Mouse (Mus musculus) lung, postnatal 14 days (tissue): ENCODE measurements around the gene Dnajb13.
A peak's percentile ranks its signal among the peaks of the same experiment; 100 is the strongest.

ENCODE experiments used
- DNase-seq: peaks from one replicate; pipeline ENCODE4 v3.0.0; 2021

Dnajb13 gene

DNA sequence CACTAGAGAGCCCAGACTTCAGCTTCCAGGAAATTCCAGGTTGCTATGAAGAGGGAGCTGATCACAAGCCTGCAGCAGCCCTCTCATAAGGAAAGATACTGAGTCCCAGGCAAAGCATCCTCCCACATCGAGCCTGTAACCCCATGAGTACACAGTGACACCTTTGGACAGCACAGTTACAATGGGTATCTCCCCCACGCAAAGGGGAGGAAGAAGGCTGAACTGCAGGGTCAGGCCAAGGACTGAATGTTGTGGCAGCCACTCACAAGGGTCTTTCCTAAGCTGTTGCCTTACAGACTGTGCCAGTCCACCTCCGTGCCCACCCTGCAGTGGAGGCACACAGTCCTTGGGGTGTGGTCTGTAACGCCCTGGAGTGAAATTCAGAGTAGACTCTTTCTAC is 8.3 kb downstream of the Dnajb13 start:
- no peak for DNase-seq

DNA sequence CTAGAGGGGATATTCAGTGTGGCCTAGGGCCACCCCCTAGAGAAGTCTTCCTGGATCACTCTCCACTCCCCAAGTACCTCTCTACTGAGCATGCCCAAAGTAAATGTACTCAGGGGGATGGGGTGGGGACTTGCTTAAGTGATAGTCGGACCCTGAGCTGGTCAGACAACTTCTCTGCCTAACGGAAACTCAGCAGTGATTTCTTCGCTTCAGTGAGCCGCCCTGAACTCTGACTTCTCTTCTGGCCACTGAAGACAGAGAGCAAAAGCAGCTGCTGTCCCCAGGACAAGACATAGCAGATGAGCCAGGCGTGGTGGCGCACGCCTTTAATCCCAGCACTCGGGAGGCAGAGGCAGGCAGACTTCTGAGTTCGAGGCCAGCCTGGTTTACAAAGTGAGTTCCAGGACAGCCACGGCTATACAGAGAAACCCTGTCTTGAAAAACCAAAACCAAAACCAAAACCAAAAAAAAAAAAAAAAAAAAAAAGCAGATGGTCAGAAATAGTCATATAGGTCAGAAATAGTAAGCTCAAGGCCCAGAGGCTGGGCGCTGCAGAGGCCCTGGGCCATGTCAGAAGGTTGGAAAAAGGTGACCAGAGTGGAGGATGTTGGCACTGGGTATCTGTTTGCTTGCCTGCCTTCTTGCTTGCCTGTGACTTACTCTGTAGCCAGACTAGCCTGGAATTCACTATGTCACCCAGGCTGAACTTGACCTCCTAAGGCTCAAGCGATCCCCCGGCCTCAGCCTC is 9.8 kb downstream of the Dnajb13 start:
- no peak for DNase-seq

- no peak for DNase-seq
These were observed 11.7 kb downstream of the Dnajb13 start for GRCm38 (mm10) chr7:100503076-100503475.

DNA sequence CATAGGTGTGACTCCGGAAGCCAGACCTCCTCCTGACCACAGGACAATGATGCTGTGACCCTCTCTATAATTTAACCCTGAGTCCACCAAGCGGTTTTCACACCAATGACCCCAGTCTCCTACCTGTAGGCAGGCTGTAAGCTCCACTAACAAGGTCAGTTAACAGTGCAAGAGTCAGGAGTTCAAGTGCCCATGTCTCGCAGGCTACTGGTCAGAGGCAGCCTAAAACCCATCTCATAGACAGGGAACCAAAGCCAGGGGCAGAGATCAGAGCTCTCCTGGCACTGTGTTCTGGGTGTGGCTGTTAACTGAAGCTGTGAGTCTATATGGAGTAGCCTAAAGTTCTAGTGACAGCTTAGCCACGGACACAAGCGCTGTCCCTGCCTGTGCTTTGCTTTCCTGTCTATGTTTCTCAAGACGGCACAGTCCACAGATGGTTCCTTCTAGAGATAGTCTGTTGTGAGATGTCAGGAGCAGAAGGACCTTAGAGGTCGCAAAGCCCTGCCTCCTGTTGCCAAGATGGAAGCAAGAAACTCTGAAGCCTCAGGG is 12.3 kb downstream of the Dnajb13 start:
- no peak for DNase-seq

- no peak for DNase-seq
These were observed 12.9 kb downstream of the Dnajb13 start for GRCm38 (mm10) chr7:100501844-100502373.

- no peak for DNase-seq
These were observed 13.5 kb downstream of the Dnajb13 start for GRCm38 (mm10) chr7:100501027-100501843.

DNA sequence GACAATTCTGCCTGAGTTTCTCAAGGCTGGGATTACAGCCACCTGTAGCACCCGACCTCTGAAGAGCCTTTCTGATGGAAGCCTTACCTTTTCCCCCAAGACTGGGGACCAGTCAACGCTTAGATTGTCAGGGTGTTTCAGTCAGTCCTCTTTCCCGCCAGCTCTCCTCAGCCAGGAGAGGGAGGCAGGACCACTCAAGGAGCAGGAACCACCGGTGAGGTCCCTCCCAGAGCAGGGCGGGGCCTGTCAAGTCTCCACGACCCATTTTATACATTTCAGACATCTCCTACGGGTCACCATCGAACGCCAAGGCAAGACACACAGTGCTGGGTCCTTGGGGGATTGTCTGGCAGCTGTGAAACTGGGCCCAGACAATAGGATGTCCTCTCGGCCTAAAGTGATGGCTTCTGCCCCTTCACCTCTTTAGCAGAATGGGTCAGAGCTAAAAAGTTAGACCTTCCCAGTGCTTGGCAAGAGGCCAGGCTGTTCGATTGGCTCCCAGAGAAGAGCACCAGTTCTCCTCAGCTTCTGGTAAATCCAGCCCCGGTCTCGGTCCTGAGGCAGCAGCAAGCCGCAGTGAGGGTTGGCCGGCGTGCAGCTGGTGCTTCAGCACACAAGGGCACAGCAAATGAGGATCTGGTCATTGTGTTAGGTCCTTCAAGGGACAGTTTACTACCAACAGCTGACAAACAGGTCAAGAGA is 14.3 kb downstream of the Dnajb13 start:
- peak; percentile 44 for DNase-seq

- no peak for DNase-seq
These were observed 15.3 kb downstream of the Dnajb13 start for GRCm38 (mm10) chr7:100499465-100499864.

DNA sequence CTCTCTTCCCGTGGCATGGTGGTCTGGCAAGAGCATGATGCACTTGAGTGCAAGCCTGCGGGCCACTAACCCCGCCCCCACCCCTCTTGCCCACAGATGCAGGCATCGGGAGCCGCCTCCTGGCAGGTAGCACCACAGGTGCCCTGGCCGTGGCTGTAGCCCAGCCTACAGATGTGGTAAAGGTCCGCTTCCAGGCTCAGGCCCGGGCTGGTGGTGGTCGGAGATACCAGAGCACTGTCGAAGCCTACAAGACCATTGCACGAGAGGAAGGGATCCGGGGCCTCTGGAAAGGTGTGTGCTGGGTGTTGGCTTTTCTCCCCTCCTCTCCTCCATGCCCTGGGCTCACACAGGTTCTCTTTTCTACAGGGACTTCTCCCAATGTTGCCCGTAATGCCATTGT is 16.8 kb downstream of the Dnajb13 start:
- no peak for DNase-seq

GRCm38 (mm10) chr7:100497402-100497801 is 17.4 kb downstream of the Dnajb13 start:
- DNase-seq, result no peak

- DNase-seq, result no peak
These were observed 18.0 kb downstream of the Dnajb13 start for GRCm38 (mm10) chr7:100496791-100497190.

DNA sequence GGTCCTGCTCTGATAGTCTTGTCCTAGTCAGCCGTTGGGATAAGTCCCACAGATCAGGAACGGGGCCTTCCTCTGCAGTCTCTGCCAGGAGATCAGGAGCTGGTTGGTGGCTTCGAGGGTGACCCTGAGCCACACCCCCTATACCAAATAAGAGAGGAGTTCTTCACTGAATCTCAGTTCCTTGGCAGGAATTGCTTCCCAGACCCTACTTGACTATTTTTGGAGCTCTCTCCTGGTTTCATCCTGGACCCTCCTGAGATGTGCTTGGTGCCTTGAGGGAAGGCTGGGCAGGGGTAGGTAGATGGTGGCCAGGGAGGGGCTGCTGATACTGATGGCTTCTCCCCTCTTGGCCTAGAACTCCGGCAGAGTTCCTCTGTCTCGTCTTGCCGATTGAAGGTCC is 18.4 kb downstream of the Dnajb13 start:
- no peak for DNase-seq

DNA sequence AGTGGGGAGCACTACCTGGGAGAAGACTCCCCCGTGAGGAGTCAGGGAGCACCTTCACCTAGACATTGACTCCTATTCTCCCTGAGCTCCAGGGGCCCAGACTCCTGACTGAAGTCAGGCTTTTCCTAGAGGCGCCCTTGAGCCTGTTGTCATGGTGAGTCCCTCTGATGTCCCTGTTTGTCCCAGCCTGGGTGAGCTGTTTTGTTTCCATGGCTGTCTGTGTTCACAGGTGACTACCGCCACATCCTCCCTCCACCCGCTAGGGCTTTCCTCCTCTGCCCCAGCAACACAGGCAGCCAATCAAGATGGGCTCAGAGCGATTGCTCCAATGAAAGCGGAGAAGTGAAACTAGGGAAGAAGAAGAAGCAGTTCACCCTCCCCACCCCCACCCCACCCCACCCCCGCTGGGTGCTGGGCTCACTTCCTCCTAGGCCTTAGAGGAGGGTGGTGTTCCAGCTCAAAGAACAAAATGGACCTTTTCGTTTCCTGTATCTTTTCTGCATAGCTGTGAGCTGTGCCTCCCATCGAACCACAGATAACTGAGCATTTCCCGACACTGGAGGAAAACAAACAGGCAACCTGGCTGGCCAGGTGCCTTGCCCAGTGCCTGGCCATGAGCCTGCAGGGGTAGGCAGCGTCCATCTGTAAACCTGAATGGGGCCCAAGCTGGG is 19.0 kb downstream of the Dnajb13 start:
- peak; percentile 77 for DNase-seq

DNA sequence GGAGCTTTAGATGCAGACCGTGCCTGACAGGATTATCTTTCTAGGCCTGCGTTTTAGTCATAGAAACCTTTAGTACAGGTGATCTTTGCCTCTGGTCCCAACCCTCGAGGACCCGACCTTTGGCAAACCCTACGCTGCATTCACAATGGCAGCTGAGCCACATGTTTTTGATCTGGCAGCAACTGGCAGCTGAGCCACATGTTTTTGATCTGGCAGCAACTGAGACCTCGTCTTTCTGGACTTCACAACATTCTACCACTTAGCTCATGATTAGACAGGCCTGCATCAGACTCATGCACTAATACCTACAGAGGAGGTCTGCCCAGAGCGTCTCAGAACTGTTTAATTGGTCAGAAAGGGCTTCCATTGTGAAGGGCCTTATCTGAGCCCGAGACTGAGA is 19.7 kb downstream of the Dnajb13 start:
- no peak for DNase-seq

GRCm38 (mm10) chr7:100494415-100494831 is 20.3 kb downstream of the Dnajb13 start:
- no peak for DNase-seq

DNA sequence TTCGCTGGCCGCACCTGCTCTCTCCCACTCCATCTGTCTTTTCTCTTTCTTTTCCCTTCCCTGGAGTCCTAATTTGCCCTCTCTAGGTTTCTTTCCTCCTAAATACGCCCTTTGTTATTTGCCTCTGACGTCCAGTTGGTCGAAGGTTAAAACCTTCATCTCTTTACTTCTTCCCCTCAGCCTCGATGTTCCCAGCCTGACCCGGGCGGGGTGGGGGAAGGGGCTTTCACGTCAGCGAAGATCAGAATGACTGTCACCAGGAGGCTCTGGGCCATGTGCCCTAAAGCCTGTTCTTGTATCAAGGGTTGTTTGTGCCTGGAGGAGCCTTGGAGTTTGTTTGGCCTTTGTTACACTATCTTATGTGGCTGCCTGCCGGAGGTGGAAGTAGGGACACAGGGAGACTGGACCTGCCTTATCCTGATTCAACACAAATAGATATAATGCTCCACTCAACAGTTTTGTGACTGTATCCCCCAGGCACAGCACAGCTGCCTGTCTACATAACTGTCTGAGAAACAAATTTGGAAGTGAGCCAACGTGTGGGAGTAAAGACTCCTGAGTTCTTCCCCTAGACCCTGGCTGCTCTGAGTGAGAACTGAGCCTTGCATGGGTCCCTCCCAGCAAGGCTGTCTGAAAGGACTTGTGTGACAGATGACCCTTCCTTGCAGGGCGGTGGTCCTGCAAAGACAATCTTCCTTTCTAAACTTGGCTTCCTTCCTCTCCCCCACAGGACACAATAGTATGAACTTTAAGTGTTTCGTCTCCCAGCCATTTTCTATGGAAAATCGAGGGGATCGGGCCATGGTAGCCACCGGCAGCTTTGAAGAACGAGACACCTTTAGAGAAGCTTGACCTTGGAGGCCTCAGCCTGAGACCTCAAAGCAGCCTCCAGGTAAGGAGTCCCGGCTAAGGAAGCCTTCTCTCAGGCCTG is 21.0 kb downstream of the Dnajb13 start:
- peak; percentile 59 for DNase-seq

GRCm38 (mm10) chr7:100493117-100493483 is 21.7 kb downstream of the Dnajb13 start, which contains the start of gene Ucp2:
Ucp2 (plus strand) TSS chr7:100493337.
- peak; percentile 96 for DNase-seq

- peak; percentile 39 for DNase-seq
These were observed 22.2 kb downstream of the Dnajb13 start for GRCm38 (mm10) chr7:100492391-100493116.

DNA sequence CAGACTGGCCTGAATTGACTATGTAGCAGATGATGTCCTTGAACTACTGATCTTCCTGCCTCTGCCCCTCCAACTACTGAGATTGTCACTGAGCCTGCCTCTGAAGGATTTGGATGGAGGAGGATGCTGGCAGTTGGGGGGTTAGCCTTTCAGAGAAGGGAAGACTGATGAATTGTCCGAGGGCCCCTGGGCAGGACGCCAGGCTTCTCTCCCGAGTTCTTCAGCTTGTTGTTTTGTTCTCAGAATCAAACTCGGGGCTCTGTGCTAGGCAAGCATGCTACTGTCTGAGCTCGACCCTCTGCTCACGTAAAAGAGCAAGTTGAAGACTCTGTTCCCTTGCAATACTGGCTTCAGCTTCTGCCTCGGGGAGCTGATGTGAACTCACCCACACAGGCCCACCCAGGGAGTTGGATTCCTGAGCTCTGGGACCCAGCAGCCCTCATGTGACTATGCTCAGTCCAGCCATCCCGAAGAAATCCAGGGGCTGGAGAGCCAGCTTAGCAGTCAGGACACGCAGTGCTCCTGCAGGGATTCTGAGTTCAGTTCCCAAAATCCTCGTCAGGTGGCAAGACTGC is 26.2 kb downstream of the Dnajb13 start:
- no peak for DNase-seq

- no peak for DNase-seq
These were observed 27.5 kb downstream of the Dnajb13 start for GRCm38 (mm10) chr7:100487301-100487700.
